In genomic region chr13:89378365-89378764, GRCm38 (mm10) we compare ENCODE assay signal across 16 mouse cellular contexts.
"Had no signal": no experiment of that assay in that cellular context is flagged by ENCODE, and none has a peak within 500 bp of the region (broad histone marks: within the 10 kb centered on the region; RNA-seq: fewer than 3 reads in every experiment).

No protein-coding gene starts in this region.

- ATAC-seq: hindbrain, embryonic 16.5 days; inflammation-experienced regulatory T-cells, adult 6 months; intestine, embryonic 15.5 days; intestine, postnatal 0 days had no signal

- DNase-seq: gastrocnemius, postnatal 14 days; gastrocnemius, postnatal 36 days; heart, adult 2 months; heart, postnatal 10 days; heart, postnatal 4 days; kidney, adult 18-20 months; kidney, adult 8-10 months; kidney, postnatal 10 days; kidney, postnatal 25 days; kidney, postnatal 4 days; liver; liver, embryonic 13.5 days had no signal
